Mouse (Mus musculus) MEL (cell line): ENCODE data around the gene Mtg2. TPM values are rescaled to one million over a fixed set of nuclear protein-coding genes. Genes with fewer than 3 reads are reported as not detected.
A peak's percentile ranks its signal among the peaks of the same experiment; 100 is the strongest.

Experiments used
- DNase-seq: peaks from one replicate; pipeline ENCODE4 v3.0.0; 2011; ENCODE audit warnings: low read depth, low spot score
- H3K27ac ChIP-seq: 2 replicates; pipeline ENCODE4 v1.5.1; 2012; ENCODE audit warnings: low read depth, mild to moderate bottlenecking, control low read depth, low read length, moderate library complexity; ENCODE audit not compliant: control insufficient read depth
- H3K27me3 ChIP-seq, 2 experiments: fragments of 150-350 bp in 1 of 2; sonication (generic) in 1 of 2; 2 replicates each; pipeline ENCODE4 v1.6.1; 2012; ENCODE audit warnings: low read length in 2 of 2, mild to moderate bottlenecking in 2 of 2, improper control_type of control experiment in 1 of 2, moderate library complexity in 1 of 2; ENCODE audit not compliant: insufficient read depth in 2 of 2, control insufficient read depth in 1 of 2
- H3K36me3 ChIP-seq, 2 experiments: 2 replicates each; pipeline ENCODE4 v1.6.1; 2012 to 2014; ENCODE audit warnings: low read length in 2 of 2, improper control_type of control experiment in 1 of 2, inconsistent platforms in 1 of 2, mild to moderate bottlenecking in 1 of 2; ENCODE audit not compliant: insufficient read depth in 2 of 2, control insufficient read depth in 1 of 2
- H3K4me1 ChIP-seq, 2 experiments: fragments of 150-350 bp in 1 of 2; sonication (generic) in 1 of 2; 2 replicates each; pipeline ENCODE4 v1.6.1; 2012; ENCODE audit warnings: low read length in 2 of 2, improper control_type of control experiment in 1 of 2, mild to moderate bottlenecking in 1 of 2; ENCODE audit not compliant: insufficient read depth in 2 of 2, control insufficient read depth in 1 of 2
- H3K4me3 ChIP-seq, 2 experiments: fragments of 150-350 bp in 1 of 2; sonication (generic) in 1 of 2; 2 replicates each; pipeline ENCODE4 v1.5.1; 2012; ENCODE audit warnings: low read depth in 2 of 2, low read length in 2 of 2, mild to moderate bottlenecking in 2 of 2, moderate library complexity in 2 of 2, control low read depth in 1 of 2, improper control_type of control experiment in 1 of 2; ENCODE audit not compliant: control insufficient read depth in 1 of 2, insufficient read depth in 1 of 2
- H3K79me2 ChIP-seq: 2 replicates; pipeline ENCODE4 v1.6.1; 2012; ENCODE audit warnings: mild to moderate bottlenecking, low read length, moderate library complexity; ENCODE audit not compliant: control insufficient read depth, poor library complexity, insufficient read depth
- H3K9ac ChIP-seq: 2 replicates; pipeline ENCODE4 v1.6.1; 2012; ENCODE audit warnings: low read depth, mild to moderate bottlenecking, control low read depth, low read length, moderate library complexity; ENCODE audit not compliant: control insufficient read depth, poor library complexity, severe bottlenecking
- H3K9me3 ChIP-seq: fragments of 150-350 bp; sonication (generic); replicated peaks from 2 replicates; pipeline ENCODE4 v1.6.1; 2012; ENCODE audit warnings: mild to moderate bottlenecking, low read length, improper control_type of control experiment, moderate library complexity; ENCODE audit not compliant: insufficient read depth
- BHLHE40 ChIP-seq: IDR thresholded peaks from 2 replicates; pipeline ENCODE4 v1.6.1; 2012; ENCODE audit warnings: low read depth, mild to moderate bottlenecking, inconsistent platforms, low read length, improper control_type of control experiment, borderline replicate concordance
- CHD2 ChIP-seq: IDR thresholded peaks from 2 replicates; pipeline ENCODE4 v1.6.1; 2011; ENCODE audit warnings: low read length, improper control_type of control experiment
- E2F4 ChIP-seq: IDR thresholded peaks from 2 replicates; pipeline ENCODE4 v1.6.1; 2011; ENCODE audit warnings: low read depth, low read length, improper control_type of control experiment, borderline replicate concordance
- EP300 ChIP-seq, 2 experiments: IDR thresholded peaks; 2 replicates each; pipeline ENCODE4 v1.6.1; 2011; ENCODE audit warnings: improper control_type of control experiment in 2 of 2, low read length in 2 of 2, low read depth in 1 of 2, mild to moderate bottlenecking in 1 of 2
- GABPA ChIP-seq: IDR thresholded peaks from 2 replicates; pipeline ENCODE4 v1.6.1; 2012; ENCODE audit warnings: low read depth, mild to moderate bottlenecking, inconsistent platforms, low read length, improper control_type of control experiment, moderate library complexity
- GATA1 ChIP-seq: IDR thresholded peaks from 2 replicates; pipeline ENCODE4 v1.6.1; 2011; ENCODE audit warnings: low read depth, low read length, improper control_type of control experiment
- HCFC1 ChIP-seq: IDR thresholded peaks from 2 replicates; pipeline ENCODE4 v1.6.1; 2012; ENCODE audit warnings: low read depth, mild to moderate bottlenecking, inconsistent platforms, low read length, improper control_type of control experiment, moderate library complexity
- KAT2A ChIP-seq: conservative IDR thresholded peaks from 2 replicates; pipeline ENCODE4 v1.6.1; 2012; ENCODE audit warnings: low read depth, low read length, improper control_type of control experiment, inconsistent platforms
- MAX ChIP-seq: IDR thresholded peaks from 2 replicates; pipeline ENCODE4 v1.6.1; 2011; ENCODE audit warnings: low read length, improper control_type of control experiment
- MAZ ChIP-seq: IDR thresholded peaks from 2 replicates; pipeline ENCODE4 v1.6.1; 2012; ENCODE audit warnings: low read depth, mild to moderate bottlenecking, inconsistent platforms, low read length, improper control_type of control experiment
- MXI1 ChIP-seq: IDR thresholded peaks from 2 replicates; pipeline ENCODE4 v1.6.1; 2011; ENCODE audit warnings: mild to moderate bottlenecking, low read depth, low read length, improper control_type of control experiment
- MYB ChIP-seq: IDR thresholded peaks from 2 replicates; pipeline ENCODE4 v1.6.1; 2011; ENCODE audit warnings: mild to moderate bottlenecking, low read depth, low read length, improper control_type of control experiment
- NELFE ChIP-seq: IDR thresholded peaks from 2 replicates; pipeline ENCODE4 v1.6.1; 2011; ENCODE audit warnings: low read depth, low read length, improper control_type of control experiment
- NRF1 ChIP-seq: IDR thresholded peaks from 2 replicates; pipeline ENCODE4 v1.6.1; 2014; ENCODE audit warnings: low read depth, mild to moderate bottlenecking, inconsistent platforms, low read length, improper control_type of control experiment, moderate library complexity; ENCODE audit not compliant: poor library complexity, insufficient read depth, severe bottlenecking
- POLR2A ChIP-seq, 2 experiments: IDR thresholded peaks; 2 replicates each; pipeline ENCODE4 v1.6.1; 2011 to 2012; ENCODE audit warnings: low read length in 2 of 2, mild to moderate bottlenecking in 2 of 2, control low read depth in 1 of 2, improper control_type of control experiment in 1 of 2, low read depth in 1 of 2, moderate library complexity in 1 of 2; ENCODE audit not compliant: control insufficient read depth in 1 of 2, insufficient read depth in 1 of 2, poor library complexity in 1 of 2
- POLR2AphosphoS2 ChIP-seq: IDR thresholded peaks from 2 replicates; pipeline ENCODE4 v1.6.1; 2011; ENCODE audit warnings: low read length, improper control_type of control experiment
- RAD21 ChIP-seq: IDR thresholded peaks from 2 replicates; pipeline ENCODE4 v1.6.1; 2011; ENCODE audit warnings: mild to moderate bottlenecking, low read depth, low read length, improper control_type of control experiment
- SIN3A ChIP-seq: IDR thresholded peaks from 2 replicates; pipeline ENCODE4 v1.6.1; 2012; ENCODE audit warnings: low read length, improper control_type of control experiment, inconsistent platforms
- UBTF ChIP-seq: IDR thresholded peaks from 2 replicates; pipeline ENCODE4 v1.6.1; 2012; ENCODE audit warnings: low read depth, mild to moderate bottlenecking, inconsistent platforms, low read length, improper control_type of control experiment, moderate library complexity, borderline replicate concordance; ENCODE audit not compliant: insufficient read depth
- USF2 ChIP-seq, 2 experiments: IDR thresholded peaks; 2 replicates each; pipeline ENCODE4 v1.6.1; 2011 to 2012; ENCODE audit warnings: improper control_type of control experiment in 2 of 2, low read length in 2 of 2, borderline replicate concordance in 1 of 2, inconsistent platforms in 1 of 2, low read depth in 1 of 2, mild to moderate bottlenecking in 1 of 2; ENCODE audit not compliant: insufficient read depth in 1 of 2
- ZMIZ1 ChIP-seq: IDR thresholded peaks from 2 replicates; pipeline ENCODE4 v1.6.1; 2012; ENCODE audit warnings: low read depth, mild to moderate bottlenecking, inconsistent platforms, low read length, improper control_type of control experiment, moderate library complexity
- ZNF384 ChIP-seq: IDR thresholded peaks from 2 replicates; pipeline ENCODE4 v1.6.1; 2012; ENCODE audit warnings: low read depth, mild to moderate bottlenecking, inconsistent platforms, low read length, improper control_type of control experiment
- polyA plus RNA-seq, 2 experiments: library from polyadenylated mRNA; stranded (reverse) in 1 of 2; unstranded in 1 of 2; fragments of >175 nt in 1 of 2; fragments of >200 nt in 1 of 2; gene quantifications; 2 replicates each; pipeline versions ENCODE4 v1.2.1 to v1.2.4; 2012; ENCODE audit warnings: low replicate concordance in 2 of 2, low read depth in 1 of 2; ENCODE audit not compliant: insufficient read length in 2 of 2, insufficient read depth in 1 of 2, missing spikeins in 1 of 2
- total RNA-seq: library from RNA; depleted of rRNA; stranded (reverse); fragments of 300-350 nt; gene quantifications from 2 replicates; pipeline ENCODE4 v1.2.3, GENCODE M21; 2012

The Mtg2 gene
- total and polyA plus RNA-seq, 3 experiments = 30.9 to 35.2 TPM; not detected in 1

DNA sequence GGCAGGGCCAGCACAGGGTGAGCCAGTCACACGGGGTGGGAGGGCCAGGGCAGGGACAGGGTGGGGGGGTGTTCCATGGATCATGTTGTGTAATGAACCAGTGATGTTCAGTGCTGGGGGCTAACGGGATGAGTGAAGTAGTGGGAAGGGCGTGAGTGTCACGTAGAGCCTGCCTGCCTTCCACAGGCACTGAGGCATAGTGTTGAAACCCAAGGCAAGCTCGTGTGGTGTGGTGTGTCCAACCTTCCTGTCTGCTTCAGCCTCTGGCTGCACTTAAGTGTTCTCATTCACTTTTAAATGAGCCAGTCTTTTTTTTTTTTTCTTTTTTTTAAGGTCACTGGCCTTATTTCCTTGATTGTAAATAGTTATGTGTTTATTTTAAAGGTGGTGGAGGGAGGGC, 35.6 kb upstream of the Mtg2 start:
- H3K9me3 ChIP-seq = no peaks in the 10 kb centered on the region
- TF ChIP-seq NELFE (no peak), BHLHE40 (no peak), SIN3A (no peak), ZMIZ1 (no peak)
- H3K36me3 ChIP-seq = peaks cover 19 to 28% of the 10 kb centered on the region in 2 experiments
- peaks cover 6% of the 10 kb centered on the region for H3K79me2 ChIP-seq
- no peak overlapping the region for H3K4me3 ChIP-seq
- H3K4me1 ChIP-seq = peaks cover 0 to 17% of the 10 kb centered on the region in 2 experiments; a peak in 2 of 4 replicates
- H3K27ac ChIP-seq = no peak overlapping the region
- H3K9ac ChIP-seq = no peak overlapping the region
- no peaks in the 10 kb centered on the region for H3K27me3 ChIP-seq
- DNase-seq = no peak

DNA sequence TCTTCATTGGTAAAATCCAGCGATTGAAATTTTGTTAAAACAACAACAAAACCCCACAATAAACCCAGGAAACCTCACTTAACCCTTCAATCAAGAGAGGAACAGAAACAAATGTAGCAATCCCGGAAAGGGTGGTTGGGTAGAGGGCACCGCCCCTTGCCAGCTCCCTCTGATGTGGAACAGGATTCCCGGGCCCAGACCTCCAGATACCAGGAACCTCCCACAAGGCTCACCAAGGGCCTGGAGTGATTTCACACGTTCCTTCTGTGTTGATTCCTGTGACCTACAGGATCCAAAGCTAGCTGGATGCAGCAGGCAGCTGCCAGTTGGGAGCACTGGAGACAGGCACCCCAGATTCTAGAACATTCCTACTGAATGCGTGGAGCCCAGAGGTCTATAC, 30.0 kb upstream of the Mtg2 start:
- no peak overlapping the region for H3K27ac ChIP-seq
- H3K79me2 ChIP-seq = peaks cover 43% of the 10 kb centered on the region
- H3K4me3 ChIP-seq = peak overlapping the region; percentile 87 to 91; a peak in 3 of 4 replicates
- H3K36me3 ChIP-seq = peaks cover 13 to 24% of the 10 kb centered on the region in 2 experiments
- H3K27me3 ChIP-seq = no peaks in the 10 kb centered on the region
- DNase-seq = no peak
- peaks cover 4 to 17% of the 10 kb centered on the region in 2 experiments; a peak in 3 of 4 replicates for H3K4me1 ChIP-seq
- H3K9me3 ChIP-seq = no peaks in the 10 kb centered on the region
- no peak for TF ChIP-seq UBTF
- TF ChIP-seq NRF1 = no peak
- TF ChIP-seq USF2 (IDR thresholded peaks at IDR 0.05; ENCODE audit: borderline replicate concordance in 1 of 2, insufficient read depth in 1 of 2, low read depth in 1 of 2, low read length in 2 of 2) = no peak
- TF ChIP-seq KAT2A = no peak
- no peak for TF ChIP-seq ZNF384
- no peak; a peak in 1 of 4 replicates for TF ChIP-seq POLR2A (IDR thresholded peaks at IDR 0.05; ENCODE audit: control insufficient read depth in 1 of 2, insufficient read depth in 1 of 2, low read depth in 1 of 2, low read length in 2 of 2, poor library complexity in 1 of 2)
- no peak for TF ChIP-seq POLR2AphosphoS2
- TF ChIP-seq MAZ = no peak
- TF ChIP-seq E2F4 = no peak
- no peak for TF ChIP-seq ZMIZ1
- TF ChIP-seq CHD2 = no peak
- TF ChIP-seq MXI1 = no peak
- no peak for TF ChIP-seq GATA1
- TF ChIP-seq MAX = no peak
- TF ChIP-seq HCFC1 = no peak
- TF ChIP-seq EP300 (IDR thresholded peaks at IDR 0.05; ENCODE audit: low read depth in 1 of 2, low read length in 2 of 2) = no peak
- no peak for TF ChIP-seq RAD21
- no peak for TF ChIP-seq MYB
- TF ChIP-seq GABPA = no peak
- peak overlapping the region; percentile 95 for H3K9ac ChIP-seq
